Mouse (Mus musculus): ENCODE measurements around the gene Itpripl1. TPM values are rescaled to one million over a fixed set of nuclear protein-coding genes. Genes with fewer than 3 reads are reported as not detected.
A peak's percentile ranks its signal among the peaks of the same experiment; 100 is the strongest.

Gene Itpripl1
- 20.6 and 22.7 TPM in 2 replicates for total RNA-seq (2012; rRNA removed)
- 10 to 100 TPM in 1 of 2 experiments, not detected in 1; 27.3 TPM for polyA plus RNA-seq (2012; ENCODE audit: insufficient read depth in 1 of 2, insufficient read length in 2 of 2, low read depth in 1 of 2, low replicate concordance in 2 of 2, missing spikeins in 1 of 2)

- DNase-seq (ENCODE audit: low read depth, low spot score): peak; percentile 91
- peak within 1 kb of the TSS; percentile 88 for H3K9ac ChIP-seq (ENCODE audit: control insufficient read depth, low read depth, low read length, poor library complexity, severe bottlenecking)
- peaks cover 2 to 18% of the 10 kb centered on the region in 2 experiments; a peak in 3 of 4 replicates for H3K4me1 ChIP-seq (ENCODE audit: control insufficient read depth in 1 of 2, insufficient read depth in 2 of 2, low read length in 2 of 2)
- H3K4me3 ChIP-seq (ENCODE audit: control insufficient read depth in 1 of 2, insufficient read depth in 1 of 2, low read depth in 2 of 2, low read length in 2 of 2): peak within 1 kb of the TSS; percentile 78 to 83
- H3K9me3 ChIP-seq (replicated peaks; ENCODE audit: insufficient read depth, low read length): no peaks in the 10 kb centered on the region
- H3K36me3 ChIP-seq (ENCODE audit: control insufficient read depth in 1 of 2, insufficient read depth in 2 of 2, low read length in 2 of 2): peaks cover 0 to 6% of the 10 kb centered on the region in 2 experiments; a peak in 2 of 4 replicates
- H3K27ac ChIP-seq (ENCODE audit: control insufficient read depth, low read depth, low read length): peak within 1 kb of the TSS; percentile 33
- no peaks in the 10 kb centered on the region for H3K27me3 ChIP-seq (ENCODE audit: control insufficient read depth in 1 of 2, insufficient read depth in 2 of 2, low read length in 2 of 2)
- H3K79me2 ChIP-seq (ENCODE audit: control insufficient read depth, insufficient read depth, low read length, poor library complexity): peaks cover 14% of the 10 kb centered on the region
- TF ChIP-seq MAFK (IDR thresholded peaks at IDR 0.05; ENCODE audit: borderline replicate concordance, low read depth, low read length) (no peak), RAD21 (IDR thresholded peaks at IDR 0.05; ENCODE audit: low read depth, low read length) (no peak), MXI1 (IDR thresholded peaks at IDR 0.05; ENCODE audit: low read depth, low read length) (peak; percentile 92), ZMIZ1 (IDR thresholded peaks at IDR 0.05; ENCODE audit: low read depth, low read length) (peak; percentile 69; the same call in 1 of the 2 replicates), HCFC1 (IDR thresholded peaks at IDR 0.05; ENCODE audit: low read depth, low read length) (peak; percentile 50; the same call in 1 of the 2 replicates), EP300 (IDR thresholded peaks at IDR 0.05; ENCODE audit: low read depth in 1 of 2, low read length in 2 of 2) (no peak), USF2 (IDR thresholded peaks at IDR 0.05; ENCODE audit: borderline replicate concordance in 1 of 2, insufficient read depth in 1 of 2, low read depth in 1 of 2, low read length in 2 of 2) (no peak), ZC3H11A (IDR thresholded peaks at IDR 0.05; ENCODE audit: low read depth, low read length) (no peak), CHD2 (IDR thresholded peaks at IDR 0.05; ENCODE audit: low read length) (no peak), E2F4 (IDR thresholded peaks at IDR 0.05; ENCODE audit: borderline replicate concordance, low read depth, low read length) (no peak; the same call in 1 of the 2 replicates), ZNF384 (IDR thresholded peaks at IDR 0.05; ENCODE audit: low read depth, low read length) (no peak), ZKSCAN1 (IDR thresholded peaks at IDR 0.05; ENCODE audit: low read depth, low read length) (no peak), RCOR1 (IDR thresholded peaks at IDR 0.05; ENCODE audit: low read depth, low read length) (no peak), NELFE (IDR thresholded peaks at IDR 0.05; ENCODE audit: low read depth, low read length) (peak; percentile 84), ETS1 (IDR thresholded peaks at IDR 0.05; ENCODE audit: low read depth, low read length) (0 out of 2 replicates have a peak, but pooled peaks have one; percentile 21), NRF1 (IDR thresholded peaks at IDR 0.05; ENCODE audit: insufficient read depth, low read depth, low read length, poor library complexity, severe bottlenecking) (no peak), MYB (IDR thresholded peaks at IDR 0.05; ENCODE audit: low read depth, low read length) (no peak), POLR2A (IDR thresholded peaks at IDR 0.05; ENCODE audit: control insufficient read depth in 1 of 2, insufficient read depth in 1 of 2, low read depth in 1 of 2, low read length in 2 of 2, poor library complexity in 1 of 2) (peak; percentile 79 to 93), SMC3 (IDR thresholded peaks at IDR 0.05; ENCODE audit: low read depth, low read length) (no peak), BHLHE40 (IDR thresholded peaks at IDR 0.05; ENCODE audit: borderline replicate concordance, low read depth, low read length) (no peak), MAZ (IDR thresholded peaks at IDR 0.05; ENCODE audit: low read depth, low read length) (peak; percentile 94), SIN3A (IDR thresholded peaks at IDR 0.05; ENCODE audit: low read length) (peak; percentile 90), TCF12 (IDR thresholded peaks at IDR 0.05; ENCODE audit: low read depth, low read length) (peak; percentile 38; the same call in 1 of the 2 replicates), GABPA (IDR thresholded peaks at IDR 0.05; ENCODE audit: low read depth, low read length) (no peak), GATA1 (IDR thresholded peaks at IDR 0.05; ENCODE audit: low read depth, low read length) (no peak), TBP (IDR thresholded peaks at IDR 0.05; ENCODE audit: low read depth, low read length) (0 out of 2 replicates have a peak, but pooled peaks have one; percentile 30), CHD1 (IDR thresholded peaks at IDR 0.05; ENCODE audit: low read depth, low read length) (no peak), MYC (IDR thresholded peaks at IDR 0.05; ENCODE audit: low read depth, low read length) (peak; percentile 71; the same call in 1 of the 2 replicates), JUND (IDR thresholded peaks at IDR 0.05; ENCODE audit: low read depth, low read length) (no peak), CTCF (IDR thresholded peaks at IDR 0.05 in 2 of 3, conservative IDR thresholded peaks at IDR 0.05 in 1 of 3; ENCODE audit: control insufficient read depth in 1 of 3, insufficient read depth in 1 of 3, low read depth in 2 of 3, low read length in 3 of 3, poor library complexity in 1 of 3, severe bottlenecking in 1 of 3) (no peak), MEF2A (IDR thresholded peaks at IDR 0.05; ENCODE audit: extremely low read depth, insufficient replicate concordance, low read depth, low read length, poor library complexity, severe bottlenecking) (no peak), UBTF (IDR thresholded peaks at IDR 0.05; ENCODE audit: borderline replicate concordance, insufficient read depth, low read depth, low read length) (no peak), POLR2AphosphoS5 (IDR thresholded peaks at IDR 0.05; ENCODE audit: borderline replicate concordance, low read depth, low read length) (no peak), KAT2A (conservative IDR thresholded peaks at IDR 0.05; ENCODE audit: low read depth, low read length) (no peak)
Observed at GRCm38 (mm10) chr2:127143158-127144063, at the start of gene Itpripl1. Gene Itpripl1 (minus strand): TSS chr2:127143442.
